Mouse (Mus musculus) CH12.LX (cell line): ENCODE data around the gene F2. TPM values are rescaled to one million over a fixed set of nuclear protein-coding genes. Genes with fewer than 3 reads are reported as not detected.

Experiments used
- DNase-seq: peaks from one replicate; pipeline ENCODE4 v3.0.0-alpha.2; 2013; ENCODE audit errors: extremely low read depth
- H3K27ac ChIP-seq: 2 replicates; pipeline ENCODE4 v1.5.1; 2012; ENCODE audit warnings: low read depth, mild to moderate bottlenecking, control low read depth, moderate library complexity; ENCODE audit not compliant: insufficient read depth
- H3K27me3 ChIP-seq: replicated peaks from 2 replicates; pipeline ENCODE3; 2012; ENCODE audit warnings: inconsistent platforms
- H3K36me3 ChIP-seq, 2 experiments: replicated peaks in 1 of 2; 2 replicates each; pipeline versions ENCODE3 to v1.6.1; 2012; ENCODE audit warnings: inconsistent platforms in 1 of 2, low read length in 1 of 2, mild to moderate bottlenecking in 1 of 2, mixed read lengths in 1 of 2, moderate library complexity in 1 of 2; ENCODE audit not compliant: control insufficient read depth in 1 of 2, insufficient read depth in 1 of 2
- H3K4me1 ChIP-seq, 2 experiments: 2 replicates each; pipeline ENCODE4 v1.6.1; 2012; ENCODE audit warnings: inconsistent platforms in 1 of 2, moderate library complexity in 1 of 2; ENCODE audit not compliant: insufficient read depth in 2 of 2, control insufficient read depth in 1 of 2
- H3K4me2 ChIP-seq: 2 replicates; pipeline ENCODE4 v1.6.1; 2012; ENCODE audit warnings: low read depth, mild to moderate bottlenecking, control low read depth; ENCODE audit not compliant: poor library complexity, insufficient read depth, severe bottlenecking
- H3K4me3 ChIP-seq, 3 experiments: fragments of 150-350 bp in 1 of 3; sonication (generic) in 1 of 3; replicated peaks in 1 of 3; 2 replicates each; pipeline versions ENCODE3 to v1.5.1; 2011 to 2012; ENCODE audit warnings: low read depth in 2 of 3, low read length in 2 of 3, mild to moderate bottlenecking in 2 of 3, moderate library complexity in 2 of 3, control low read depth in 1 of 3, improper control_type of control experiment in 1 of 3, inconsistent platforms in 1 of 3, mixed read lengths in 1 of 3; ENCODE audit not compliant: poor library complexity in 1 of 3
- H3K79me2 ChIP-seq: replicated peaks from 2 replicates; pipeline ENCODE4 v1.6.1; 2012; ENCODE audit warnings: mild to moderate bottlenecking, moderate library complexity; ENCODE audit not compliant: control insufficient read depth, poor library complexity, insufficient read depth, severe bottlenecking; ENCODE audit errors: extremely low read depth
- H3K9ac ChIP-seq: 2 replicates; pipeline ENCODE4 v1.6.1; 2012; ENCODE audit warnings: low read depth, mild to moderate bottlenecking, control low read depth, moderate library complexity; ENCODE audit not compliant: insufficient read depth
- H3K9me3 ChIP-seq: replicated peaks from 2 replicates; pipeline ENCODE3; 2012; ENCODE audit warnings: low read length, inconsistent platforms, mixed read lengths
- CHD2 ChIP-seq: IDR thresholded peaks from 2 replicates; pipeline ENCODE4 v1.6.1; 2011; ENCODE audit warnings: low read length, improper control_type of control experiment
- CTCF ChIP-seq, 2 experiments: IDR thresholded peaks in 1 of 2; conservative IDR thresholded peaks in 1 of 2; 2 replicates each; pipeline ENCODE4 v1.5.1; 2011 to 2012; ENCODE audit warnings: low read depth in 2 of 2, low read length in 2 of 2, improper control_type of control experiment in 1 of 2, inconsistent platforms in 1 of 2, mild to moderate bottlenecking in 1 of 2, moderate library complexity in 1 of 2
- E2F4 ChIP-seq: IDR thresholded peaks from 2 replicates; pipeline ENCODE4 v1.6.1; 2011; ENCODE audit warnings: low read depth, low read length, improper control_type of control experiment; ENCODE audit not compliant: insufficient replicate concordance
- ELF1 ChIP-seq: IDR thresholded peaks from 2 replicates; pipeline ENCODE4 v1.6.1; 2014; ENCODE audit warnings: low read depth, mild to moderate bottlenecking, inconsistent platforms, low read length, improper control_type of control experiment
- EP300 ChIP-seq: IDR thresholded peaks from 2 replicates; pipeline ENCODE4 v1.6.1; 2011; ENCODE audit warnings: low read length, improper control_type of control experiment
- GABPA ChIP-seq: IDR thresholded peaks from 2 replicates; pipeline ENCODE4 v1.6.1; 2012; ENCODE audit warnings: low read depth, low read length, improper control_type of control experiment, inconsistent platforms; ENCODE audit not compliant: insufficient replicate concordance
- JUND ChIP-seq: conservative IDR thresholded peaks from 2 replicates; pipeline ENCODE4 v1.6.1; 2011; ENCODE audit warnings: low read depth, low read length, improper control_type of control experiment
- KAT2A ChIP-seq: IDR thresholded peaks from 2 replicates; pipeline ENCODE4 v1.6.1; 2012; ENCODE audit warnings: low read length, improper control_type of control experiment, inconsistent platforms; ENCODE audit not compliant: insufficient replicate concordance
- MAX ChIP-seq: IDR thresholded peaks from 2 replicates; pipeline ENCODE4 v1.6.1; 2011; ENCODE audit warnings: low read length, improper control_type of control experiment
- MAZ ChIP-seq: IDR thresholded peaks from 2 replicates; pipeline ENCODE4 v1.6.1; 2012; ENCODE audit warnings: low read depth, mild to moderate bottlenecking, inconsistent platforms, low read length, improper control_type of control experiment, moderate library complexity
- MXI1 ChIP-seq: IDR thresholded peaks from 2 replicates; pipeline ENCODE4 v1.6.1; 2011; ENCODE audit warnings: mild to moderate bottlenecking, low read depth, low read length, improper control_type of control experiment
- NRF1 ChIP-seq: IDR thresholded peaks from 2 replicates; pipeline ENCODE4 v1.6.1; 2014; ENCODE audit warnings: low read depth, mild to moderate bottlenecking, inconsistent platforms, low read length, improper control_type of control experiment, moderate library complexity
- PAX5 ChIP-seq: IDR thresholded peaks from 2 replicates; pipeline ENCODE4 v1.6.1; 2012; ENCODE audit warnings: low read length, inconsistent platforms, mixed read lengths
- RAD21 ChIP-seq: IDR thresholded peaks from 2 replicates; pipeline ENCODE4 v1.6.1; 2011; ENCODE audit warnings: low read depth, mild to moderate bottlenecking, low read length, improper control_type of control experiment, moderate library complexity
- RCOR1 ChIP-seq: conservative IDR thresholded peaks from 2 replicates; pipeline ENCODE4 v1.6.1; 2012; ENCODE audit warnings: low read depth, mild to moderate bottlenecking, inconsistent platforms, low read length, improper control_type of control experiment
- SIN3A ChIP-seq: IDR thresholded peaks from 2 replicates; pipeline ENCODE4 v1.6.1; 2012; ENCODE audit warnings: low read length, improper control_type of control experiment, inconsistent platforms
- SMC3 ChIP-seq: IDR thresholded peaks from 2 replicates; pipeline ENCODE4 v1.6.1; 2011; ENCODE audit warnings: low read depth, low read length, improper control_type of control experiment
- TBP ChIP-seq: conservative IDR thresholded peaks from 2 replicates; pipeline ENCODE4 v1.6.1; 2011; ENCODE audit warnings: low read depth, low read length, improper control_type of control experiment
- UBTF ChIP-seq: IDR thresholded peaks from 2 replicates; pipeline ENCODE4 v1.6.1; 2012; ENCODE audit warnings: low read depth, mild to moderate bottlenecking, inconsistent platforms, low read length, improper control_type of control experiment, moderate library complexity
- USF1 ChIP-seq: IDR thresholded peaks from 2 replicates; pipeline ENCODE4 v1.6.1; 2014; ENCODE audit warnings: low read depth, mild to moderate bottlenecking, inconsistent platforms, low read length, improper control_type of control experiment
- USF2 ChIP-seq: conservative IDR thresholded peaks from 2 replicates; pipeline ENCODE4 v1.6.1; 2011; ENCODE audit warnings: low read depth, low read length, improper control_type of control experiment
- ZC3H11A ChIP-seq: IDR thresholded peaks from 2 replicates; pipeline ENCODE4 v1.6.1; 2012; ENCODE audit warnings: low read depth, mild to moderate bottlenecking, inconsistent platforms, low read length, improper control_type of control experiment
- ZNF384 ChIP-seq: IDR thresholded peaks from 2 replicates; pipeline ENCODE4 v1.6.1; 2012; ENCODE audit warnings: low read depth, low read length, improper control_type of control experiment, inconsistent platforms
- dilution Hi-C: fragments of 300-500 bp; cut with MboI; formaldehyde crosslinking; loops from 2 replicates; pipeline ENCODE4 v1.14.3; 2020; ENCODE audit warnings: low sequenced_read_pairs; ENCODE audit not compliant: extremely low pct_unique_long_range_greater_than_20kb, extremely low pct_ligation_motif_present
- in situ Hi-C: fragments of 300-500 bp; cut with MboI; formaldehyde crosslinking; loops from 3 replicates; pipeline ENCODE4 v1.14.3; 2019; ENCODE audit warnings: low sequenced_read_pairs, low pct_ligation_motif_present, low pct_unique_long_range_greater_than_20kb, mixed read lengths
- polyA plus RNA-seq: library from polyadenylated mRNA; unstranded; fragments of >175 nt; gene quantifications from 2 replicates; pipeline ENCODE4 v1.2.1, GENCODE M21; 2012; ENCODE audit warnings: low read depth; ENCODE audit not compliant: insufficient read length
- total RNA-seq, 2 experiments: library from RNA; depleted of rRNA; stranded (reverse); fragments of 300-350 nt in 1 of 2; fragments of >200 nt in 1 of 2; gene quantifications; 2 replicates each; pipeline ENCODE4 v1.2.3; 2012 to 2014

The F2 gene
- total and polyA plus RNA-seq, 3 experiments, result 0.04 TPM; not detected in 2

DNA sequence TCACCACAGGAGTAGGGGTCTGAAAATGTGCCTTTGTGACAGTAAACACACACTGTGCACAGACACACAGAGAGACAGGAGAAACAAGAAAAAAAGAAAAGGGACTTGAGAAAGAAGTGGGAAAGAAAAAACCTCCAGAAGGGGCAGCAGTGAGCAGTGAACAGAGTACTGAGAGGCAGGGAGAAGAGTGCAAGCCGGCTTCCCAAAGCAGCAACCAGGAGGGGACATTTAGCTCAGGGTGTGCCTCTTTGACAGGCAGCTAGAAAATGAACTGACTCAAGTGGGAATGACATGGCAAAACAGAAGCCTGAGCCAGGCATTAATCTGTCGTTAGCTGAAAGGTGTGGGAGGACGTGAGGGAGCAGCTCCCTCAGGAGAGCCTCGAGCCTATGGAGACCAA is 46.6 kb upstream of the F2 start:
- H3K4me3 ChIP-seq, result no peak overlapping the region
- peaks cover 4 to 32% of the 10 kb centered on the region in 2 experiments for H3K4me1 ChIP-seq
- no peak overlapping the region for H3K4me2 ChIP-seq
- peak; percentile 55 for DNase-seq
- peaks cover 71 to 84% of the 10 kb centered on the region in 2 experiments for H3K36me3 ChIP-seq
- H3K9ac ChIP-seq, result no peak overlapping the region
- TF ChIP-seq CTCF (conservative IDR thresholded peaks at IDR 0.05 in 1 of 2, IDR thresholded peaks at IDR 0.05 in 1 of 2; ENCODE audit: low read depth in 2 of 2, low read length in 2 of 2) (peak; percentile 12 to 50; a peak in 3 of 4 replicates), ELF1 (no peak), MAX (no peak), SMC3 (no peak), GABPA (no peak), KAT2A (no peak), USF2 (no peak), PAX5 (no peak), MAZ (no peak), TBP (no peak), SIN3A (no peak), ZNF384 (0 out of 2 replicates have a peak, but pooled peaks have one; percentile 28), EP300 (no peak), UBTF (no peak), CHD2 (no peak), JUND (no peak), RAD21 (peak; percentile 32)
- H3K9me3 ChIP-seq, result no peaks in the 10 kb centered on the region
- dilution Hi-C loops, result no loop called here
- no peaks in the 10 kb centered on the region for H3K27me3 ChIP-seq
- H3K79me2 ChIP-seq, result no peaks in the 10 kb centered on the region
- in situ Hi-C loops, result no loop called here
- no peak overlapping the region for H3K27ac ChIP-seq

DNA sequence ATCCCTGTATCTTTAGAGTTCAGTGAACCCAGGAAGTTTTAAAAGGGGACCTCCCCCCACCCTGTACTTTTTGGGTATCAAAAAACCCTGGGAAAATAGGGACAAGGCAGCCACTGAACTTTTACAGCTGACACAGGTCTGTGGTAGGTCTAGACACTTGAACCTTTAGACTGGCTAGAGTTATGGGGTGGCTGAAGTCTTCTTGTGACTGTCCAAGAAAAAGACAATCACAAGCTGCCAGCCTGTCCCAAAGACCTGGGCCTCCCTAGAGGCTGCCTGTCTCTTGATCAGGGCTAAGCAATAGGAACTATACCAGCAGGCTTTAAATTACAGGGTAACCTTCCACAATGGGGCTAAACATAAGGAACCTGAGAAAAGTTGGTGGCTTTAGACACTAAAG is 40.7 kb upstream of the F2 start:
- no peaks in the 10 kb centered on the region for H3K79me2 ChIP-seq
- peaks cover 0 to 15% of the 10 kb centered on the region in 2 experiments; a peak in 2 of 4 replicates for H3K4me1 ChIP-seq
- DNase-seq, result no peak
- no peak overlapping the region for H3K4me3 ChIP-seq
- no peak overlapping the region for H3K9ac ChIP-seq
- no peaks in the 10 kb centered on the region for H3K27me3 ChIP-seq
- TF ChIP-seq MXI1, result no peak
- TF ChIP-seq RCOR1, result no peak
- TF ChIP-seq USF1, result no peak
- TF ChIP-seq NRF1, result no peak
- no peak for TF ChIP-seq MAX
- TF ChIP-seq E2F4, result no peak
- no peak for TF ChIP-seq ZC3H11A
- no peak for TF ChIP-seq PAX5
- no peak for TF ChIP-seq RAD21
- TF ChIP-seq, all 38 proteins: peak for 0
- Histone ChIP-seq H3K4me2 (no peak overlapping the region), H3K27ac (no peak overlapping the region), H3K9me3 (no peaks in the 10 kb centered on the region), H3K36me3 (peaks cover 75 to 95% of the 10 kb centered on the region in 2 experiments)
- dilution Hi-C loops, result no loop called here
- in situ Hi-C loops, result no loop called here
